Mouse (Mus musculus) kidney, embryonic 16.5 days (tissue): ENCODE results near the gene Pik3r5. TPM values are rescaled to one million over a fixed set of nuclear protein-coding genes. Genes with fewer than 3 reads are reported as not detected.

Experiments
- ATAC-seq: fragments of 200-750 bp; cut with Nextera tagmentation; 2 replicates; pipeline ENCODE4 v1.8.0; 2017; ENCODE audit warnings: moderate TSS enrichment; ENCODE audit not compliant: low FRiP score, low TSS enrichment
- H3K27ac ChIP-seq: fragments of 300-500 bp; sonication (generic); 2 replicates; pipeline ENCODE4 v1.5.1; 2014; ENCODE audit warnings: low read length
- H3K27me3 ChIP-seq: fragments of 300-500 bp; sonication (generic); 2 replicates; pipeline ENCODE4 v1.6.1; 2014; ENCODE audit warnings: low read length, control low read depth, mixed read lengths; ENCODE audit not compliant: insufficient read depth
- H3K36me3 ChIP-seq: fragments of 300-500 bp; sonication (generic); 2 replicates; pipeline ENCODE4 v1.6.1; 2014; ENCODE audit warnings: low read length, control low read depth, mixed read lengths; ENCODE audit not compliant: insufficient read depth
- H3K4me1 ChIP-seq: fragments of 300-500 bp; sonication (generic); 2 replicates; pipeline ENCODE4 v1.6.1; 2014; ENCODE audit warnings: low read length, control low read depth, mixed read lengths; ENCODE audit not compliant: insufficient read depth
- H3K4me2 ChIP-seq: fragments of 300-500 bp; sonication (generic); replicated peaks from 2 replicates; pipeline ENCODE4 v1.6.1; 2014; ENCODE audit warnings: low read depth, low read length
- H3K4me3 ChIP-seq: fragments of 300-500 bp; sonication (generic); 2 replicates; pipeline ENCODE4 v1.5.1; 2014; ENCODE audit warnings: mild to moderate bottlenecking, low read length
- H3K9ac ChIP-seq: fragments of 300-500 bp; sonication (generic); replicated peaks from 2 replicates; pipeline ENCODE4 v1.6.1; 2014; ENCODE audit warnings: low read length
- H3K9me3 ChIP-seq: fragments of 300-500 bp; sonication (generic); 2 replicates; pipeline ENCODE4 v1.6.1; 2016; ENCODE audit warnings: low read length, control low read depth
- WGBS: fragments of 180-500 bp; shearing (Covaris S2); extraction: QIAGEN DNeasy Blood & Tissue Kit; methylation state at CpG from one replicate; pipeline ENCODE4 v1.1.7; 2014; 5-methylcytosine and 5-hydroxymethylcytosine counted together
- polyA plus RNA-seq: library from polyadenylated mRNA; unstranded; fragments of >200 nt; fragmentation: Nextera tagmentation; extraction: Ambion mirVana; gene quantifications from 2 replicates; pipeline ENCODE4 v1.2.1, GENCODE M21; 2015

Gene Pik3r5
- polyA plus RNA-seq, 1 experiment from 2014 or later: 0.27 TPM

GRCm38 (mm10) chr11:68545682-68546222 lies 113.8 kb downstream of the Pik3r5 start:
- H3K27me3 ChIP-seq: no peaks in the 10 kb centered on the region; the same call in 1 of the 2 replicates
- no peak overlapping the region for H3K4me3 ChIP-seq
- no peak overlapping the region for H3K9ac ChIP-seq
- H3K27ac ChIP-seq: no peak overlapping the region
- no peaks in the 10 kb centered on the region for H3K9me3 ChIP-seq
- H3K4me1 ChIP-seq: peaks cover 4% of the 10 kb centered on the region; the same call in 1 of the 2 replicates
- no peak overlapping the region for H3K4me2 ChIP-seq
- no peak for ATAC-seq
- 76% methylated on average over 8 of the region's 8 CpGs for WGBS
- H3K36me3 ChIP-seq: no peaks in the 10 kb centered on the region

Other genes with a start within 250 kb of the Pik3r5 start
- gene Ntn1, start 31.3 kb upstream of the Pik3r5 start, polyA plus RNA-seq: 13.6 and 15.4 TPM in 2 replicates
- gene Pik3r6, start 70.9 kb downstream of the Pik3r5 start, polyA plus RNA-seq: 5.0 and 5.9 TPM in 2 replicates
- gene Mfsd6l, start 124.1 kb downstream of the Pik3r5 start, polyA plus RNA-seq: 2.6 and 2.9 TPM in 2 replicates
- 3.3 and 3.5 TPM in 2 replicates for gene Ccdc42, start 154.9 kb downstream of the Pik3r5 start, polyA plus RNA-seq